Mouse (Mus musculus) urinary bladder, adult 18-20 months (tissue): ENCODE results near the gene Chst14.
A peak's percentile ranks its signal among the peaks of the same experiment; 100 is the strongest.

Source experiments
- DNase-seq, 2 experiments: peaks; one replicate each; pipeline ENCODE4 v3.0.0; 2022; ENCODE audit warnings: low spot score in 2 of 2, mixed read lengths in 2 of 2

Gene Chst14

DNA sequence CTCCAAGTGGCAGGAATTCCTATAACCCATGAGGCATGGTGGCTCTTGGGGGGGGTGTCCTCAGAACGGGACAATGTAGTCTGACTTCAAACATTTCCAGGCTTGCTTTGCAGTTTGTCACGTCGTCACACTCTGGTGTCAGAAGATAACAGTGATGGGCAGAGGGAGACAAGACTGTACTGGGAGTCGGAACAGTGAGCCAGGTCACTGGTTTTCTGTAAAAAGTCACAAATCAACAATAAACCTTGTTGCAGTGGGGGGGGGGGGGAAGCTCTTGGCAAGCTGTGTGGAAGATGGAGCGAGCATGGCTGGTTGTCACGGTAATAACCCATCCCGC, 37.3 kb downstream of the Chst14 start:
- no peak for DNase-seq

DNA sequence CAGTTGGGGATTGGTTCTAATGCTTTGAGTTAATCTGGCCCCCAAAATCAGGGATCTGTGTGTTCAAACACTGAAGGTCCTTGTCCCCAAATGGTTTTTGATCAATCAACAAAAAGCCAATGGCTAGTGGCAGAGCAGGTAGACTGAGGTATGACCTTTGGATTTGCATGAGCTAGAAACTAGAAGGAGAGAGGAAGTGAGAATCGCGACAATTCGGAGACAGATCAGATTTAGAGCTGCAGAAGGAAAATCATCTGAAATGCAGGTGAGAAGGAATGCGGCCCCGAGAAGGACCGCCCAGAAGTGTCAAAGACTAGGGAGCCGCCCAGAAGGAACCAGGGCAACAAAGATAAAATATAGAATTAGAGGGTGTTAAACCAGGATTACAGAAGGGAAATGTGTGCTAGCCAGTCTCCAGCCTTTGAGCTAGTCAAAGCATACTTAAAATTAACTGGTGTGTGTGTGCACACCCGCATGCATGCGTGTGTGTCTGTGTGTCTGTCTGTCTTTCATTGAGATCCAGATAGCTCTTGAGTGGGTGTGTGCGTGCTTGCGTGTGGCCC, 43.4 kb downstream of the Chst14 start:
- DNase-seq: no peak

DNA sequence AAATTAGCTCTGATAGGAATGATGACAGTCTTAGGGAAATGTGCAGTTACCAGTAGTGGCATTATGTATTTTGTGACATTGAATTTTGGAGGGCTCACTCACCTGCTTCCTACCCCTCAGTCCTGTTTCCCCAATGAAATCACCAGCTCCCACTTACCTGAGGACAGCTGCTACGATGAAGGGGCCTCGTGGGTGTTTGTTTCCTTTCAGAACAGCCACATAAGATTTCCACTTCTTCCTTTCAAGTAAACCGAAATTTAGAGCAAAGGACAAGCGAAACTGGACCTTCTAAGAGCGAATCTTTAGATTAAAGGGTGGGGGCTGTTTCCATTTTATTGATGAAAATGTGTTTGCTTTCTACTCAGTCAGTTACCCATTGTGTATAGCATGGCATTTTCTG, 45.8 kb downstream of the Chst14 start:
- DNase-seq: no peak

DNA sequence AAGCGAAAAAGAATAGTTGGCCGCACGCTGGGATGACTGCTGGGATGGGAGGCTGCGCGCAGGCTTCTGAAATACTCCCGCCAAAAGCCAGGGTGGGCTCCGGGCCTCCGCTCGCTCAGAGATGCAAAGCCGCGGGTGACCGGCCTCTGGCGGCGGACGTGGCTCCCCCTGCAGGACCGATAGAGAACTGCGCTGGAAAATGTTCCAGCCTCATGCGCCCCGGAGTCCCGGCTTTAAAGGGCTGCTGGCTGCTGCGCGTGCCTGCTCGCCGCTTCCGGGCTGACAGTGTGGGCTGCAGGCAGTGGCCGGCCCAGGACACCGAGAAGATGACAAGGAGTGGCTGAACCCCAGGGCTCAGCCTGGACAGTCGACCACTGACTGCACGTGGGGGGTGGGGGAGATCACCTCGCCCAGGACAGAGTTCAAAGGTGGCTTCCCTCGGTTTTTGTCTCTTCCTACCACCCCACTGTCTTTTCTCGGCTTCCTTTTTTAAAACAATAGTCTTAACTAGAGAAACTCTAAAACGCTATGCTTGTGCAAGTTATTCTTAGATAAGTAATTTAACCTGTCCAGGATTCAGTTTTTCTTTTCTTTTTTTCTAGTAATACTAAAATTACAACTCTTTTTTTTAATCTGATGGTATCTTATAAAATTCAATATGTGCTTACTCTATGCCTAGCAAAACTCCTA, 46.5 kb downstream of the Chst14 start:
- peak; percentile 74 to 75 for DNase-seq

DNA sequence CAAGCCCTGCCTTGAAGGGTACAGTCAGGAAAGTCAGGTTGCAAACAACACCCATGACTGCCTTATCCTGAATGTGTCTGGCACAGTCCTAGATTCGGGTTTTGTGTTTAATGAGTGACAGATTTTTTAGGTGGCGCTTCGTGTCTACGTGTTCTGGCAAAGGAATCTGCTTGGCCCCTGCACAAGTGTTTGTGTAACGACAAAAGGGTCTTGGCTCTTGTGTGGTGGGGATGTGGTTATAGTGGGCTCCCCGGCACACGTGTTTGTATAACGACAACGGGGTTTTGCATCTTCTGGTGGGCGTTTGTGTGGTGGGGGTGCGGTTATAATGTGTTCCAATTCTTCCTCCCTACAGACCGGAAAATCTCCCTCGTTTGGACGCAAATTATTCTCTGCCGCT, 49.6 kb downstream of the Chst14 start:
- no peak for DNase-seq

DNA sequence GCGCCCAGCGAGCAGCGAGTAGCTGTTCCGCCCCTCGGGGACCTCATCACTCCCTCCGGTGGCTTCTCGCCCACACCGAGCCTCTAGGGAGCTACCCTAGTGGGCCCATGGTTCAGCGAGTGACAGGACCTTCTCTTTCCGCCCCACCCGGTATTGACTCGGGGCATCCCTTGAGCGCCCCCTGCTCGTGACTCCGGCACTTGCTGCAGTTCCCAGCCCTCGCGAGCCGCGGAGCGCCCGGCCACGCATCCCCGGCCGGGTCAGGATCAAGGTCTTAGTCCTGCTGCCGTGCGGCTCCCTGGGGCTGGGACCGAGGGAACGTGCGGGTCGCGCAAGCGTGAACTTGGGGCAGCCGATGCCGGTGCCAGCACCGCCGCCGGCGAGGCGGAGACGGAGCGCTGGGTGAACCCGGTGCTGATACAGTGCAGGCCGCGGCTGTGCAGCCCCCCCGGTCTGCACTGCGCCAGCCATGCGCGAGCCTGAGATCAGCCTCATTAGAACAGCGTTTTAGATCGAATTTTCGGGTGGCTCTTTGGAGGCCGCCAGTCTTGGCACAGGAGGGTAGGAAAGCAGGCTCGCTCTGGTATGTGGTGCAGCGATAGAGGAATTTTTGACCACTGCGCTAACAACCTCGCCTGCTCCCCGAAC, 50.1 kb downstream of the Chst14 start:
- peak; percentile 77 to 93 for DNase-seq

DNA sequence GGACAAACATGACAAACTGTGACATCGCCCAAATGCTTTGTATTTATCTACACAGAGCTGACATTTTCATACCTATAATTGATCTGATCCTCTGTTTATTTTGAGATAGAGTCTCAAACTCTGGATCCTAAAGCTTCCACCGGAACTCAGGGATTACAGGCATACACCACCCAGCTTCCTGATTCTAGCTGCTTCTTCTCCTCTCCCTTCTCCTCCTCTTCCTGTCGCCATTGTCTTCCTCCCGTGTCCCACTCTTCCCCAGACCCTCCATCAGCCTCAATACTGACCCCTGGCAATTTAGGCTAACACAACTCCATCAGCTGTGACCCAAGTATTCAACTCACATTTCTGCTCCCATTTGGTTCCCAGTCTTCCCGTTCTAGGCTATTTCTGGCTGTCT, 50.6 kb downstream of the Chst14 start:
- no peak for DNase-seq

DNA sequence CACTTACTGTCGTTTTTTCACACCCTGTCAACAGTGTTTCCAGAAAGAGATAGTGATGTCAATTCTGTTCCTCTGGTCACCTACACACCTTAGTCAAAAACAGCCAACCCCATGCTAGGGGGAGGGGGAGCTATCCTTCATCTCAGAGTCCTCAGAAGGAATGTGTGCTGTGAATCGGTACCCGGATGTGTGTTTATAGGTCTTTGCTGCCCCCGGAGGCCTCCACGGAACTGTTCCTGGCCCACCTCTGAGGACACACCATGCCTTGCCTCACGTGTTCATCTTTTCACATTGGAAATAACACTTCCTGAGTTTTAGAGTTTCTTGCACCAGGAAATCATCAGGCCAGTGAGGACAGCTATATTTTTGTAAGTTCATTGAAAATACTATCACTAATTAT, 51.8 kb downstream of the Chst14 start:
- no peak for DNase-seq
